Mouse (Mus musculus) thymus, postnatal 14 days (tissue): ENCODE data around the gene Gm12830.

Experiments
- DNase-seq: peaks from one replicate; pipeline ENCODE4 v3.0.0; 2021

The Gm12830 gene

DNA sequence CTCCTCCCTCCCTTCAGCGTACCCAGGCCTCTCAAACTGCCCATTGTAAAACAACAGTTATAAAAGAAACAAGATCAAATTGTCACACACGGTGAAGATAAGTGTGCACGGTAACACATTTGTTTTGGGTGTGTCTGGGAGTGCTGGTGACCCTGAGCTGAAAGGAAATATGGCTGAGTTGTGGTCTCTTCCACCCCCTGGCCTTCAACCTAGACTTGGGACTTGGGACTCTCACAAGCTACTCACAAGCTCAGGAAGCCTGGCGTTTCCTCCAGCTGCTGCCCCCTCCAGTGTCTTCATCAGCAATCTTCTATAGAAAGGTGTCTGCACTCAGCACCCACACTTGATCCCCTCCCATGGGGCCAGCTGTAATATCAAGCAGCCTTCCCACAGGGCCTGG lies 24.1 kb downstream of the Gm12830 start:
- no peak for DNase-seq

DNA sequence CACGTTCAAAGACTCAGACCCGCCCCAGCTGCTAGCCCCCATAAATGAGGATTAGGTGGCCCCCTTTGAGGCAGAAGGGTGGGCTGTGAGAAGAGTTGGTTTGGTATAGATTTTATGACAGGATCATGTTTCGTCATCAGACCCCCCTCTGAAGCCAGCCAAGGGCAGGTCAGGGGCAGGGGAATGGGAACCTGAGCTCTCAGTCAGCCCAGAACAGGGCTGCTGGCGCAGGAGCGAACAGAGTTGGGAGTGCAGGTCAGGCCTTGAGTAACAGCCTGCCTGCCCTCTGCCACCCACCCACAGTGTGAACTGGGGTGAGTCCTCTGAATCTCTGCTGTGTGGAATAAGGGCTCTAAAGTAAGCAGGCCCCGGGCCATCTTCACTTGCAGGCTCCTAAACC lies 25.2 kb downstream of the Gm12830 start:
- DNase-seq: no peak

DNA sequence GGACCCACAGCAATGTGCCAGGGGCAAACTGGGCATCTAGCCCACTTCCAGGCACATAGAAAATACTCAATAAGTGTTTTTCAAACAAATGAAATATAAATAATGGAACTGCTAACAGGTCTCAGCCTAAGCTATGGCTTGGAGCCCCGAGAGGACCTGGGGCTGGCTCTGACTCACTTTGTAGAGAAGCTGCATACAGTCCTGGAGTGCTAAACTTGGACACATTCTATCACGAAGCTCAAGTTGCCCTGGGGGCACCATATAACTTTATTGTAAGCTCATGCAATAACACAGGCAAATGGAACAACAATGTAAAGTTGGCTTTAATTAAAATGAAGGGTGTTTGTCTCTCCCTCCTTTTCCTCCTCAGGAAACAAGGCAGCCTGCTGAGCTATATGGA lies 32.4 kb downstream of the Gm12830 start:
- no peak for DNase-seq

DNA sequence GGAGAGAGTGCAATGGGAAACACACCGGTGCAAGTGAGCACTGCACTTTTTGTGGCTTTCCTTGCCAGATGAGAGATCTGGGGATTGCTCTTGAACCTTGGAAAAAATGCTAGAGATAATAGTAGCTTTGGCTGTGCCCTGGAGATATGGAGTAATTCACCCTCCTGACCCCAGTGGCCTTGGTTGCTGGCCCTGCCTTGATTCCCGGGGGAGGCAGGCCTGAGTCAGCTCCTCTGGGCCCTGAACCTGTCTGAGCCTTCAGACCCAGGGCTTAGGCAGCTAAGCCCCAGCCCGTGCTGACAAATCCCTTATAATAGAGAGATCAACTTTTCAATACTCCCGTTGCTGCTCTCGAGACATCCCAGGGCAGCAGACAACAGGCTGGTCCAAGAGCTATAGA lies 36.9 kb downstream of the Gm12830 start:
- DNase-seq: no peak

DNA sequence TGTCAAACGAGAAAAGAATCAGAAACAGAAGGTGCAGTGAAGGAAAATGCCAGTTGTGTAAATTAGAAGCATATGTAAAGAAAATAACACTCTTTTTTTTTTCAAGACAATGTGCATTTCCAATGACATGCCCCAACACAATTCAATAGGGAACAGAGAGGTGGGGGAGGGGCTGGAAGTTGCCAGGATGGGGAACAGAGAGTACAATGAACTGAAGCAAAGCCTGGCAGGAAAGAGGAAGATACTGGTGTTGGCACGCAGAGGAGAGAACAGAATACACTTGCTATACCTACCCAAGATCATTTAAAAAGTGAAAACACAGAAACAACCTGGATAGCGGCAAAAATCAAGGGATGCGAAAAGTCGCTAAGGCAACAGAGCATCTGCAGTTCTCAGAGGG lies 41.6 kb downstream of the Gm12830 start:
- DNase-seq: no peak

DNA sequence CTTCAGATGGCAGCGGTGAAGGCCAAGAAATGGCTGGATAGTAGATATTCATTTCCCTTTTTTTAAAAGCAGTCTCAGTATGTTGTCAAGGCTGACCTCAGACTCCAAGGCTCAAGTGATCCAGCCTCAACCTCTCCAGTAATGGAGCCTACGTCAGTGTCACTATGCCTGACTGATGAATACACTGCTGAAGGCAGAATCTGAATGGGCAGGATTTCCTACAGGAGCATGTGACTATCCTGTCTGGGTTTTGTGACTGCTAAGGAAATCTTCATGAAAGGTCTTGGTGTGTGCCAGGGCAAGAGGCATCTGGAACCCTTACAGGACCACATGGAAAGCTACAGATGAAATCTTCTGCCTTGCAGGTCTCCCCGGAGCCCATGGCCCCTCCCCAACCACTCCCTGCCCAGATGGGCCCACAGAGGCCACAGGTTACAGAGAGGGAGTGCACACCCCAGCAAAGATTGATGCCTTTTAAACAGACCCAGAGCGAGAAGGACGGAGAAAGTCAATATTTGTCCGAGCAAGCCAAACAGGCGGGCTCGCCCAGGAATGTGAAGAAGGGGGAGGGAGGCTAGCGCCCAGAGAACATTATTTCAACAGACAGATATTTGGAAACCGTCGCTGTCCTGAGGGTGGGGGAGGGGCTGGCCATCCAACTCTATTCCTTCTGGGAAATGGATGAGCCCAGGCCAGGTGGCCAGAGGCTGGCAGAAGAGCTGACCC lies 48.4 kb downstream of the Gm12830 start:
- no peak for DNase-seq

DNA sequence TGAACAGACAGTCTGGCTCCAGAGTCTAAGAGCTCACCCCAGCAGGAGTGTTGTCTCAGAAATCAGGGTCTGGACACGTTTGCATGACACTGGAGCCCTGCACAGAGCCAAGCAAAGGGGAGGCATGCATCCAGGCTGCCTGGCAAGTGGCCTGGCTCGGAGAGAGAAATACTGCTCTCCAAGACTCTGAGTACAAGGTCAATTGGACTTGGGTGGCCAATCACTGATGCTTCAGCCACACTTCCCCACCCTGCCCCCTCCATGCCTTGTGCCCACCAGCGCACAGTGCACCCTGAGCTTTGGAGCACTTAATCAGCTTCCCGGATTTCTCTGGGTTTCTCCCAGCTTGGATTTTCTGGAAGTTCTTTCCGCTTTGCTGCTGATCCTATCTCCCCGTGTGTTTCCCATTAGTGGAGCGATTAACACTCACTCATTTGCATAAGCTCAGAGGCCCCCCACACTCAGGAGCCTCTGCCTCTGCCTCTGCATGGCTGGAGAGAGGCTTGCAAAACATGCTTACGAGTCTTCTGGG lies 55.0 kb downstream of the Gm12830 start:
- no peak for DNase-seq

DNA sequence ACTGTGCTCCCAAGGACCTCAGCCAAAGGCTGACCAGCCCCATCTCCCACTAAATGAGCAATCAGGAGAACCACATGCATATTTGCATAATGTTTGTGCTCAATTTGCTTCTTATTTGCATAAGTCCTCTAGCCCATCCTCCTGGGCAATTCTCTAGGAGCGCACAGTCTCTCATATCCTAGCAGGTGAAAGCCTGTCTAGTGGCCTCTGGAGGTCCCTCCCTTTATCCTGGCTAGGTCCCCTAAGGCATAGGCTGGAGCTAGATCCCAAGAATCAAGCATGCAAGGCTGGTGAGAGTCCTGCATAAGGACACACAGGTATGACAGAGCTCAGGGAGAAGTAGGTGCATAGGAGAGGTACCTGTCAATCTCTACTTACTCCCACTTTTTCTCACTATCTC lies 60.7 kb downstream of the Gm12830 start:
- no peak for DNase-seq

DNA sequence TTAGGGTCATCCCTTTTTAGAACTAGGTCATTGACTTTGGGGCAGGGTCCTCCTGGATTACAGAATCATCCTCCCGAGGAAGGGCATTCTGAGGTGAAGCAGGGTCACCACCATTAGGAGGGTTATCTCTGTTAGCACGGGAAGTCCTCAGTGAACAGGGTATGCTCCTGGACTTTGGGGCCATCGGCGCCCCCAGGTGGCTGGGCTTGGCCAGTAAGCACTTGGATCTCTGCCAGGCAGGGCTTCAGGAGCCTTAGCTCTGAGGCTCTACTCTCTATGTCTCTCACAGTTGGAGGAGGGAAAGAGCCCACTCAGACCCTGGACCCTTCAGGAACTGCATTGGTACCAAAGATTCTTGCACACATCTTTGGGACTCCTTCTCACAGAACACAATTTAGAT lies 76.3 kb downstream of the Gm12830 start:
- DNase-seq: no peak

DNA sequence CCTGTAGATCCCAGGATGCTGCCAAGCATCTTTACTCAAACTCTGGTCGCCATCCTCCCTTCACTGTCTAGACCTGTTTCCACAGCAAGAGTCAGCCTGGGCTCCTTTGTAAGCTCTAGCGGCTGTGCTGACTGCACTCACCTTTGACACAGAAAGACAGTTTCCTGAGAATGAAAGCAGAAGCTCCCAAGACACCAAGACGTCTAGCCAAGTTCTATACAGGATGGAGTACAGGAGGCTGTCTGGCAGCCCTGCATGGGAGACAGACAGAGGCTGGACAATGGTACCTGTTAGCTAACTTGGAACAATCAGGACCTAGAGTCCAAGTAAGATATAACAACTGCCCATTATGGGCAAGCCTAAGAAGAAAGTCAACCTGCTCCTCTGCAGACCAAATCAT lies 78.4 kb downstream of the Gm12830 start:
- DNase-seq: no peak

DNA sequence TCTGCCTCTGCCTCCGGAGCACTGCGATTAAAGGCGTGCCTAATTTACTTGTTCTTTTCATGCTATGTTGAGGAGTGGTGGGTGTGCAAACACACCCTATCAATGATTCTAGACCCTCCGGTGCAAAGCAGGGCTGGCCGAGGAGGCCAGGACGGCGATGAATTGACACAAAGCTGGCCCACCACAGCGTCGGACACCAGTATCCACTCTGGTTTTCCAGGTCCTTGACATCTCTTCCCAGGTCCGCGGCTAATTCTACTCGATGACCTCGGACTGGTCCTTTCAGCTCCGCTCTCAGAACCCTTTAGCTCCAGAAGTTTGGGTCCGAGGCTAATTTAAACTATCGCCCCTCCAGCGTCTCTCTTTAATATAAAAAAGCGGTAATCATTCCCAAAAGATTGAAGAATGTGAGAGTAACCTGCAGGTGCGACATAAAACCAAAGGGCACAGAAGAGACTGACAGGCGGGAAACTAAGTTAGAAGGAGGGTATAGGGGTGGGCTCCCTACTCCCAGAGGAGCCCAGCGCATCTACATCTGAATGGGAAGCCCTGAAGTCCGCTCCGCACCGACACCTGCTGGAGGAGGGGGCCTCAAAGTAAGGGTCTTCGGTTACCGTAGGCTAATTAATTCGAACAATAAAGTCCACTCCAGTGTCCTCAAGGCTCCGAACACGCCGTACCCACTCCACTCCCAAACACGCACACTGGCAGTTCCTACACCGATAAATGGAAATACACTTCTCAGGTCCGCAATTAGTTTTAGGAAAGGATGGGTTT lies 79.5 kb downstream of the Gm12830 start:
- no peak for DNase-seq

DNA sequence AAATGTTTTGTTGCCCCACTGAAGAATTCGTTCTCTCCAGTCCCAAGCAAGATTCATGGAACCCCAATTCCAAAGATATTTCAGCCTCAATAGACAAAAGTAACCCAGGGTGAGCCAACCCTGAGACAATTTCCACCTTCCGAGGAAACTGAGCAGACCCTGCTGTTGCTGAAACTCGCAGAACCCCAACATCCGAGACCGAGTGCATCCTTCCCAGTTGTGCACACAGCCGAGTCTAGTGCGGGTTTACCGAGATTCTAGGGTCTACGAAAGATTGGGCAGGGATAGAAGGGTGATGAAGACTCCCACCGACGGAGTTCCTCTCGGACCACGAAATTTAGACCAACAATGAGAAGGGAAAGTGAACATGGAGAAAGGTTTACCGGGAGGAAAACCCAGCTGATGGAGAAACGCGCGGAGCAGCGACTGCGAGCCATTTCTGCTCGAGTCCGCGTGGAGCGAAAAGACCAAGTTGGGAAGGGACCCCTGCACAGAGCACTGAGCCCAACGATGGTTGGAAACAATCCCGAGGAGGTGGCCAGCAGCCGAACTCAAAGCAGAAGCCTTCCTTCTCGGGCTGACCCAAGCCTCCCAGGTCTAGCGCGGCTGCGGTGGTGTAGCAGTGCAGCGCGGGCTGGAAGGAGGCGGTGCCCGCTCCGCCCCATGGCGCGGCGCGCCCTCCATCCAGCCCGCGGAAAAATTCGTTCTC lies 80.3 kb downstream of the Gm12830 start:
- no peak for DNase-seq

DNA sequence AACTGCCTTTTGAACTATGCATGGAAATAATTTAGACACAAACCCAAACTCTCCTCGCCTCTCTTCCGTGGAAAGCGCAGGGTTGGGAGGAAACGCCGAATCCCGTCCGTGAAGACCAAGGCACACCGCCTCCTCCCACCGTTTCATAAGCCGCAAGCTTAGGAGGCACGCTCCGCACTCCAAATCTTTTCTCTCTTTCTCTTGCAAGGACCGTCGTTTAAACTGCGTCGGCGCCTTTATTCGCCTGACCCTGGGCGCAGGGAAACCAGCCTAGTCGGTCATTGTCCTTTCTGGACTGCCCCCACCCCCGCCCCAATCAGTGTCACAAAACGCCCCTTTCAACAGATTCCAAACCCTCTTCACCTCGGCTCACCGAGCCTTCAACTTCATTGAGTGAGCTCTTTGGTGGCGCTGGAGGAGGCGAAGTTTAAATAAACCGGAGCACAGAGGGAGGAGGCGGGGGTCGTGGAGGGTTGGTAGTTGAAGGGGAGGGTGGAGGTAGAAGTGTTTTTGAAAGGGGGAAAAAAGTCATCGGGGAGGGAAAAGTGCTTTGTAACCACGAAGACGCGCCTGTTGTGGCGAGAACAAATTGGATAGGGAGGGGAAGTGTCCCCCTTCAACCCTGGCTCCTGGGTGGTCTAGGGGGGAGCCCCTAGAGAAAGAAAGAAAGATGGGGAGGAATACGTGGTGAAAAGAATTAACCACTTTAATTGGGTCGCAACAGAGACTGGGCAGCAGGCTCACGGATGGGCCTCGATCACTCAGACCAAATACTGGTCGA lies 81.3 kb downstream of the Gm12830 start:
- no peak for DNase-seq

DNA sequence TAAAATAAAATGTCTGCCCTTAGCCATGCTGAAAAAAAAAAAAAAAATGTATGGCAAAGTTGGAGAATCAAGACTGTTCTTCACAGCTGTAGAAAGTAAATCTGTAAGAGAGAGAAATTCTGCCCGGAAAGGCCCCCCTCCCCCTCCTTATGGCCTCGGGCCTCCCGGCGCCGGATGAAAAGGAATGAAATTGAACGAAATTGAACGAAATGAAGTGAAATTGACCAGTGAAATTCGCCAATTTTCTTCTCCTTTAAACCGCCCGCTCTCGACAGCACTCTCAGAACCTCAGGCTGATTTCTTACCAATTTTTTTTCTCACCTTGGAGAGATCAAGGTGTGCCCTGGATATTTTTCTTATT lies 81.9 kb downstream of the Gm12830 start:
- DNase-seq: no peak

DNA sequence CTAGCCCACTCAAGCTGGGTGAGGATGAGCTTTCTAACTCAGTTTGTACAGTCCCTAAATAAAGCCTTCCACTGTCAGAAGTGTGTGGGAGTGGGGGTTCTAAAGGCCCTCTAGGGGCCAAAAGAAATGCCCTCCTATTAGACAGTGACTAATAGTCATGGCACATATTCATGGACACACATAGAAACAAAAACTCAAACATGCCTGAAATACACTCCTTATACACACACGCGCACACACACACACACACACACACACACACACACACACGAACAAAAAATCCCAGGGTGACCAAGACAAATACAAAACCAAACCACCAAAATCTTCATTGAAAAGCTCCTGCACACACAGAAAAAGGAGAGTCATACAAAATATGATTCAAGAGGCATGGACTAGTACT lies 84.0 kb downstream of the Gm12830 start:
- DNase-seq: no peak
